Mouse (Mus musculus) MEL (cell line): ENCODE measurements around the gene Synpr. TPM values are rescaled to one million over a fixed set of nuclear protein-coding genes. Genes with fewer than 3 reads are reported as not detected.

Experiments
- DNase-seq: peaks from one replicate; pipeline ENCODE4 v3.0.0; 2011; ENCODE audit warnings: low read depth, low spot score
- H3K27ac ChIP-seq: 2 replicates; pipeline ENCODE4 v1.5.1; 2012; ENCODE audit warnings: low read depth, mild to moderate bottlenecking, control low read depth, low read length, moderate library complexity; ENCODE audit not compliant: control insufficient read depth
- H3K27me3 ChIP-seq, 2 experiments: fragments of 150-350 bp in 1 of 2; sonication (generic) in 1 of 2; 2 replicates each; pipeline ENCODE4 v1.6.1; 2012; ENCODE audit warnings: low read length in 2 of 2, mild to moderate bottlenecking in 2 of 2, improper control_type of control experiment in 1 of 2, moderate library complexity in 1 of 2; ENCODE audit not compliant: insufficient read depth in 2 of 2, control insufficient read depth in 1 of 2
- H3K36me3 ChIP-seq, 2 experiments: 2 replicates each; pipeline ENCODE4 v1.6.1; 2012 to 2014; ENCODE audit warnings: low read length in 2 of 2, improper control_type of control experiment in 1 of 2, inconsistent platforms in 1 of 2, mild to moderate bottlenecking in 1 of 2; ENCODE audit not compliant: insufficient read depth in 2 of 2, control insufficient read depth in 1 of 2
- H3K4me1 ChIP-seq, 2 experiments: fragments of 150-350 bp in 1 of 2; sonication (generic) in 1 of 2; 2 replicates each; pipeline ENCODE4 v1.6.1; 2012; ENCODE audit warnings: low read length in 2 of 2, improper control_type of control experiment in 1 of 2, mild to moderate bottlenecking in 1 of 2; ENCODE audit not compliant: insufficient read depth in 2 of 2, control insufficient read depth in 1 of 2
- H3K4me3 ChIP-seq, 2 experiments: fragments of 150-350 bp in 1 of 2; sonication (generic) in 1 of 2; 2 replicates each; pipeline ENCODE4 v1.5.1; 2012; ENCODE audit warnings: low read depth in 2 of 2, low read length in 2 of 2, mild to moderate bottlenecking in 2 of 2, moderate library complexity in 2 of 2, control low read depth in 1 of 2, improper control_type of control experiment in 1 of 2; ENCODE audit not compliant: control insufficient read depth in 1 of 2, insufficient read depth in 1 of 2
- H3K79me2 ChIP-seq: 2 replicates; pipeline ENCODE4 v1.6.1; 2012; ENCODE audit warnings: mild to moderate bottlenecking, low read length, moderate library complexity; ENCODE audit not compliant: control insufficient read depth, poor library complexity, insufficient read depth
- H3K9ac ChIP-seq: 2 replicates; pipeline ENCODE4 v1.6.1; 2012; ENCODE audit warnings: low read depth, mild to moderate bottlenecking, control low read depth, low read length, moderate library complexity; ENCODE audit not compliant: control insufficient read depth, poor library complexity, severe bottlenecking
- H3K9me3 ChIP-seq: fragments of 150-350 bp; sonication (generic); replicated peaks from 2 replicates; pipeline ENCODE4 v1.6.1; 2012; ENCODE audit warnings: mild to moderate bottlenecking, low read length, improper control_type of control experiment, moderate library complexity; ENCODE audit not compliant: insufficient read depth
- CHD1 ChIP-seq: IDR thresholded peaks from 2 replicates; pipeline ENCODE4 v1.6.1; 2012; ENCODE audit warnings: low read depth, mild to moderate bottlenecking, inconsistent platforms, low read length, improper control_type of control experiment
- CHD2 ChIP-seq: IDR thresholded peaks from 2 replicates; pipeline ENCODE4 v1.6.1; 2011; ENCODE audit warnings: low read length, improper control_type of control experiment
- CTCF ChIP-seq, 3 experiments: IDR thresholded peaks in 2 of 3; conservative IDR thresholded peaks in 1 of 3; 2 replicates each; pipeline ENCODE4 v1.5.1; 2011 to 2012; ENCODE audit warnings: low read length in 3 of 3, low read depth in 2 of 3, mild to moderate bottlenecking in 2 of 3, improper control_type of control experiment in 1 of 3, inconsistent platforms in 1 of 3, mixed read lengths in 1 of 3, moderate library complexity in 1 of 3; ENCODE audit not compliant: control insufficient read depth in 1 of 3, insufficient read depth in 1 of 3, poor library complexity in 1 of 3, severe bottlenecking in 1 of 3
- E2F4 ChIP-seq: IDR thresholded peaks from 2 replicates; pipeline ENCODE4 v1.6.1; 2011; ENCODE audit warnings: low read depth, low read length, improper control_type of control experiment, borderline replicate concordance
- ELF1 ChIP-seq: IDR thresholded peaks from 2 replicates; pipeline ENCODE4 v1.6.1; 2014; ENCODE audit warnings: low read depth, mild to moderate bottlenecking, inconsistent platforms, low read length, improper control_type of control experiment, moderate library complexity
- EP300 ChIP-seq, 2 experiments: IDR thresholded peaks; 2 replicates each; pipeline ENCODE4 v1.6.1; 2011; ENCODE audit warnings: improper control_type of control experiment in 2 of 2, low read length in 2 of 2, low read depth in 1 of 2, mild to moderate bottlenecking in 1 of 2
- ETS1 ChIP-seq: IDR thresholded peaks from 2 replicates; pipeline ENCODE4 v1.6.1; 2012; ENCODE audit warnings: low read depth, mild to moderate bottlenecking, inconsistent platforms, low read length, improper control_type of control experiment, moderate library complexity
- GATA1 ChIP-seq: IDR thresholded peaks from 2 replicates; pipeline ENCODE4 v1.6.1; 2011; ENCODE audit warnings: low read depth, low read length, improper control_type of control experiment
- HCFC1 ChIP-seq: IDR thresholded peaks from 2 replicates; pipeline ENCODE4 v1.6.1; 2012; ENCODE audit warnings: low read depth, mild to moderate bottlenecking, inconsistent platforms, low read length, improper control_type of control experiment, moderate library complexity
- JUND ChIP-seq: IDR thresholded peaks from 2 replicates; pipeline ENCODE4 v1.6.1; 2011; ENCODE audit warnings: low read depth, mild to moderate bottlenecking, improper control_type of control experiment, low read length
- MAFK ChIP-seq: IDR thresholded peaks from 2 replicates; pipeline ENCODE4 v1.6.1; 2011; ENCODE audit warnings: low read depth, mild to moderate bottlenecking, low read length, improper control_type of control experiment, borderline replicate concordance
- MAZ ChIP-seq: IDR thresholded peaks from 2 replicates; pipeline ENCODE4 v1.6.1; 2012; ENCODE audit warnings: low read depth, mild to moderate bottlenecking, inconsistent platforms, low read length, improper control_type of control experiment
- MEF2A ChIP-seq: IDR thresholded peaks from 2 replicates; pipeline ENCODE4 v1.6.1; 2014; ENCODE audit warnings: low read depth, mild to moderate bottlenecking, inconsistent platforms, low read length, improper control_type of control experiment; ENCODE audit not compliant: poor library complexity, insufficient replicate concordance, severe bottlenecking; ENCODE audit errors: extremely low read depth
- MYB ChIP-seq: IDR thresholded peaks from 2 replicates; pipeline ENCODE4 v1.6.1; 2011; ENCODE audit warnings: mild to moderate bottlenecking, low read depth, low read length, improper control_type of control experiment
- MYC ChIP-seq: IDR thresholded peaks from 2 replicates; pipeline ENCODE4 v1.6.1; 2011; ENCODE audit warnings: low read depth, mild to moderate bottlenecking, low read length, improper control_type of control experiment, moderate library complexity
- NRF1 ChIP-seq: IDR thresholded peaks from 2 replicates; pipeline ENCODE4 v1.6.1; 2014; ENCODE audit warnings: low read depth, mild to moderate bottlenecking, inconsistent platforms, low read length, improper control_type of control experiment, moderate library complexity; ENCODE audit not compliant: poor library complexity, insufficient read depth, severe bottlenecking
- POLR2A ChIP-seq, 2 experiments: IDR thresholded peaks; 2 replicates each; pipeline ENCODE4 v1.6.1; 2011 to 2012; ENCODE audit warnings: low read length in 2 of 2, mild to moderate bottlenecking in 2 of 2, control low read depth in 1 of 2, improper control_type of control experiment in 1 of 2, low read depth in 1 of 2, moderate library complexity in 1 of 2; ENCODE audit not compliant: control insufficient read depth in 1 of 2, insufficient read depth in 1 of 2, poor library complexity in 1 of 2
- POLR2AphosphoS2 ChIP-seq: IDR thresholded peaks from 2 replicates; pipeline ENCODE4 v1.6.1; 2011; ENCODE audit warnings: low read length, improper control_type of control experiment
- RAD21 ChIP-seq: IDR thresholded peaks from 2 replicates; pipeline ENCODE4 v1.6.1; 2011; ENCODE audit warnings: mild to moderate bottlenecking, low read depth, low read length, improper control_type of control experiment
- RCOR1 ChIP-seq: IDR thresholded peaks from 2 replicates; pipeline ENCODE4 v1.6.1; 2012; ENCODE audit warnings: low read depth, mild to moderate bottlenecking, inconsistent platforms, low read length, improper control_type of control experiment
- SIN3A ChIP-seq: IDR thresholded peaks from 2 replicates; pipeline ENCODE4 v1.6.1; 2012; ENCODE audit warnings: low read length, improper control_type of control experiment, inconsistent platforms
- SMC3 ChIP-seq: IDR thresholded peaks from 2 replicates; pipeline ENCODE4 v1.6.1; 2011; ENCODE audit warnings: low read depth, low read length, improper control_type of control experiment
- TBP ChIP-seq: IDR thresholded peaks from 2 replicates; pipeline ENCODE4 v1.8.0; 2011; ENCODE audit warnings: low read depth, low read length, improper control_type of control experiment
- UBTF ChIP-seq: IDR thresholded peaks from 2 replicates; pipeline ENCODE4 v1.6.1; 2012; ENCODE audit warnings: low read depth, mild to moderate bottlenecking, inconsistent platforms, low read length, improper control_type of control experiment, moderate library complexity, borderline replicate concordance; ENCODE audit not compliant: insufficient read depth
- USF1 ChIP-seq: IDR thresholded peaks from 2 replicates; pipeline ENCODE4 v1.6.1; 2014; ENCODE audit warnings: low read depth, mild to moderate bottlenecking, inconsistent platforms, low read length, improper control_type of control experiment, moderate library complexity
- USF2 ChIP-seq, 2 experiments: IDR thresholded peaks; 2 replicates each; pipeline ENCODE4 v1.6.1; 2011 to 2012; ENCODE audit warnings: improper control_type of control experiment in 2 of 2, low read length in 2 of 2, borderline replicate concordance in 1 of 2, inconsistent platforms in 1 of 2, low read depth in 1 of 2, mild to moderate bottlenecking in 1 of 2; ENCODE audit not compliant: insufficient read depth in 1 of 2
- ZNF384 ChIP-seq: IDR thresholded peaks from 2 replicates; pipeline ENCODE4 v1.6.1; 2012; ENCODE audit warnings: low read depth, mild to moderate bottlenecking, inconsistent platforms, low read length, improper control_type of control experiment
- polyA plus RNA-seq, 2 experiments: library from polyadenylated mRNA; stranded (reverse) in 1 of 2; unstranded in 1 of 2; fragments of >175 nt in 1 of 2; fragments of >200 nt in 1 of 2; gene quantifications; 2 replicates each; pipeline versions ENCODE4 v1.2.1 to v1.2.4; 2012; ENCODE audit warnings: low replicate concordance in 2 of 2, low read depth in 1 of 2; ENCODE audit not compliant: insufficient read length in 2 of 2, insufficient read depth in 1 of 2, missing spikeins in 1 of 2
- total RNA-seq: library from RNA; depleted of rRNA; stranded (reverse); fragments of 300-350 nt; gene quantifications from 2 replicates; pipeline ENCODE4 v1.2.3, GENCODE M21; 2012

Synpr gene
- total and polyA plus RNA-seq, 3 experiments: not detected

DNA sequence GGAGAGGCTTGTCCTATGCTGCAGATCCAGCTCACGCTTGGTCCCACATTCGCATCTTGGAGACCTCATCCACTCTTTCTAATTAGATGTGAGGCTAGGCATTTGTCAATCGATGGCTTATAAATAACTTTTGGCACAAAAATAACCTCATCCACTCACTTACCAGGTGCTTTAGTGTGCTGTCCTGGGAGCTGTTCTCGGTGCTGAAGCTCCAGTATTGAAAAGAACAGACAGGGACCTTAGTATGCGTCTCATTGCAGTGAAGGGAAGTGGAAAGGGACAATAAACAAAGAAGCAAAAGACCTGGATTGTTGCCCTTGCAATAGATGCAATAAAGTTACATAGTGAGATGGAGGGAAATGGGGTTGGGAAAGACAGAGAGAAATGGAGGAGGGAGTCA is 220.8 kb downstream of the Synpr start:
- no peak for TF ChIP-seq RCOR1
- TF ChIP-seq MEF2A: no peak
- TF ChIP-seq SIN3A: no peak
- TF ChIP-seq USF2 (IDR thresholded peaks at IDR 0.05; ENCODE audit: borderline replicate concordance in 1 of 2, insufficient read depth in 1 of 2, low read depth in 1 of 2, low read length in 2 of 2): no peak
- TF ChIP-seq MYC: no peak
- no peak for TF ChIP-seq POLR2A (IDR thresholded peaks at IDR 0.05; ENCODE audit: control insufficient read depth in 1 of 2, insufficient read depth in 1 of 2, low read depth in 1 of 2, low read length in 2 of 2, poor library complexity in 1 of 2)
- TF ChIP-seq TBP: no peak
- TF ChIP-seq MYB: no peak
- no peak for TF ChIP-seq USF1
- TF ChIP-seq ELF1: no peak
- no peak for TF ChIP-seq SMC3
- TF ChIP-seq NRF1: no peak
- no peak for TF ChIP-seq CTCF (IDR thresholded peaks at IDR 0.05 in 2 of 3, conservative IDR thresholded peaks at IDR 0.05 in 1 of 3; ENCODE audit: control insufficient read depth in 1 of 3, insufficient read depth in 1 of 3, low read depth in 2 of 3, low read length in 3 of 3, poor library complexity in 1 of 3, severe bottlenecking in 1 of 3)
- no peak for TF ChIP-seq CHD1
- no peak for TF ChIP-seq ETS1
- TF ChIP-seq POLR2AphosphoS2: no peak
- no peak for TF ChIP-seq ZNF384
- TF ChIP-seq CHD2: no peak
- DNase-seq: peak; percentile 5
- H3K36me3 ChIP-seq: no peaks in the 10 kb centered on the region
- no peaks in the 10 kb centered on the region for H3K79me2 ChIP-seq
- H3K27me3 ChIP-seq: no peaks in the 10 kb centered on the region
- H3K9ac ChIP-seq: no peak overlapping the region
- no peak overlapping the region for H3K27ac ChIP-seq
- H3K4me1 ChIP-seq: no peaks in the 10 kb centered on the region
- H3K9me3 ChIP-seq: no peaks in the 10 kb centered on the region
- no peak overlapping the region for H3K4me3 ChIP-seq

DNA sequence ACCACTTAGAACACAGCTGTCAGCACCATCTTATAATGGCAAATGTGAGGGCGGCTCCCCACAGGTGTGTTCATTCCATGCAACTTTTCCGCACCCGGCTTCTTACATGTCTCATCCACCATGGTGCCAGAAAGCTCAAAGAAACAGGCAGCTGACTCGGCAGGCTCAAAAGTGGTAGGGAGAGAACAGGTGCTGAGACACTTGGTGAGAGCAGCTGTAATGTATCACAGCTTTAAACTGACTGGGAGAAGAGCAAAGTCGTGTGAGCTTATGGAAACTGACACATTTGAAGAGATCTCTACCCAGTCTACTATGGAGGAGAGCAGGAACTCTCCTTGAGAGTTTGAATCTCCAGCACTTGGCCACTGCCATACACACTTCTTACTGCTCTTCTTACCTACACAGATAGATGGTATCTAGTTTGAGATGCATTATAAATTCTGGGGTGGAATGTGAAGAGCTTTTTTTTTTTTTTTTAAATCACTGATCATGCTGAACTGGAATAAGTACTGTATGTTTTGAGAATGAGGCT is 234.1 kb downstream of the Synpr start:
- Histone ChIP-seq H3K79me2 (no peaks in the 10 kb centered on the region), H3K4me3 (no peak overlapping the region), H3K9ac (no peak overlapping the region), H3K4me1 (no peaks in the 10 kb centered on the region), H3K9me3 (no peaks in the 10 kb centered on the region), H3K36me3 (no peaks in the 10 kb centered on the region), H3K27ac (no peak overlapping the region), H3K27me3 (no peaks in the 10 kb centered on the region)
- no peak for TF ChIP-seq E2F4
- TF ChIP-seq GATA1: no peak
- TF ChIP-seq JUND: no peak
- no peak for TF ChIP-seq UBTF
- TF ChIP-seq CTCF (IDR thresholded peaks at IDR 0.05 in 2 of 3, conservative IDR thresholded peaks at IDR 0.05 in 1 of 3; ENCODE audit: control insufficient read depth in 1 of 3, insufficient read depth in 1 of 3, low read depth in 2 of 3, low read length in 3 of 3, poor library complexity in 1 of 3, severe bottlenecking in 1 of 3): no peak
- no peak for TF ChIP-seq MAZ
- TF ChIP-seq CHD2: no peak
- TF ChIP-seq HCFC1: no peak
- TF ChIP-seq POLR2AphosphoS2: no peak
- TF ChIP-seq EP300 (IDR thresholded peaks at IDR 0.05; ENCODE audit: low read depth in 1 of 2, low read length in 2 of 2): no peak
- no peak for TF ChIP-seq ELF1
- TF ChIP-seq NRF1: no peak
- no peak for TF ChIP-seq MYC
- no peak for TF ChIP-seq ETS1
- no peak for TF ChIP-seq MAFK
- no peak for TF ChIP-seq RCOR1
- no peak for TF ChIP-seq RAD21
- no peak for TF ChIP-seq TBP
- no peak for DNase-seq
